Mouse (Mus musculus) cerebellum, adult 2 months (tissue): ENCODE data around the gene Ripor1.

Experiments used
- CTCF ChIP-seq: fragments of 200-500 bp; IDR thresholded peaks from 2 replicates; pipeline ENCODE4 v1.5.1; 2011; ENCODE audit warnings: low read depth, mild to moderate bottlenecking, control low read depth, low read length, moderate library complexity, borderline replicate concordance; ENCODE audit not compliant: insufficient read depth
- POLR2A ChIP-seq: fragments of 200-500 bp; IDR thresholded peaks from 2 replicates; pipeline ENCODE4 v1.6.1; 2011; ENCODE audit warnings: low read length, control low read depth, borderline replicate concordance; ENCODE audit not compliant: insufficient read depth

- TF ChIP-seq POLR2A (no peak), CTCF (no peak)
Measured at GRCm38 (mm10) chr8:105562863-105563262, 42.2 kb upstream of the Ripor1 start.
